Mouse (Mus musculus) heart, postnatal 0 days (tissue): Measurements from ENCODE around the gene Gm45208.

ENCODE experiments used
- CTCF ChIP-seq: IDR thresholded peaks from 2 replicates; pipeline ENCODE4 v1.5.1; 2016; ENCODE audit warnings: antibody characterized with exemption, control low read depth, low read depth
- EP300 ChIP-seq: IDR thresholded peaks from 2 replicates; pipeline ENCODE4 v1.6.1; 2016; ENCODE audit warnings: antibody characterized with exemption, low read depth

DNA sequence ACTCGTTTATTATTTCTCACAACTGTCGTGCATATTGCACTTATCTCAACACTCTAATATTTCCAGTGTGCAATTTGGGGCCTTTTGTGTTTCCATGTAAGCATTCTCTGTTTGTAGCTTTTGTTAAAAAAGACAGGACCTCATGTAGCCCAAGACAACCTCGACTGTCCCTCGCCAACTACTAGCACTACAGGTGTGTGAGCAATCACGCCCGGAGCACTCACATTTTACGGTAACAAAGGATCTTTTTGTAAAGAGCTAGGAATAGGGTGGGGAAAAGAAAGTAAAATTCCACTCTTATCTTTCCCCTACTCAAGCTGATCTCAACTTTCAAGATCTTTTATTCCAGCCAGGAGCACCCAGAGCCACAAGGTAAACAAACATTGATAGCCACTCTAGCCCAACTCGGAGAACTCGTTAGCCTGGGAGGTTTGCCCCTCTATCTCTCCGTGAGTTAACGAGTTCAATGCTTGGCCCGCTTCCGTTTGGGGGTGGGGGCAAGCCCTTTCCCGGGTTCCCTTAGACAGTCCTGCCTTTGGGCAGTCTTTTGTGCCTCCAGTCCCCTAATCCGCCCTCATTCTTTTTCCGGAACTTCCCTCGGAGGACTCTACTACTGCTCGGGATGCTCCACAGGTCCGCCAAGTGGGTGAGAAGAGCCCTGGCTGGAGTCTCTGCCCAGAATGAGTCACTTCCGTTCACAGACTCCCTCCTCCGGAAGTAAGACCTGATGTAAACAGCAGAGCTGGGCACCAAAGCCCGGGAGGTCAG is at the start of gene Gm45208:
- TF ChIP-seq CTCF, result no peak
- TF ChIP-seq EP300, result no peak
